Mouse (Mus musculus) gastrocnemius, postnatal 4 days (tissue): ENCODE results near the gene Srrm4. TPM values are rescaled to one million over a fixed set of nuclear protein-coding genes. Genes with fewer than 3 reads are reported as not detected.

ENCODE experiments used
- DNase-seq, 2 experiments: peaks; one replicate each; pipeline ENCODE4 v3.0.0; 2021 to 2022; ENCODE audit warnings: low spot score in 2 of 2, mixed read lengths in 2 of 2
- long read RNA-seq, 2 experiments: library from polyadenylated mRNA; stranded (forward); transcript quantifications; one replicate each; pipeline ENCODE4 v2.0.0; 2021
- total RNA-seq, 2 experiments: library from RNA; stranded (reverse); gene quantifications; 2 replicates each; pipeline ENCODE4 v1.2.3; 2021

The Srrm4 gene
- under 1 TPM; 0.34 to 0.70 TPM for total RNA-seq
- long read RNA-seq, experiment 1: 0 reads
- long read RNA-seq, experiment 2, full-length matches to known transcripts: 1 of 1 reads
- long read RNA-seq, experiment 2, partial matches to known transcripts: 0 of 1 reads
- long read RNA-seq, experiment 2, other reads (novel, unspliced or antisense): 0 of 1 reads

GRCm38 (mm10) chr5:116591346-116592048 is at the start of gene Srrm4:
Srrm4 (minus strand) TSS chr5:116591817.
- DNase-seq: peak; percentile 54 to 62

GRCm38 (mm10) chr5:116592801-116593430 is 1.3 kb upstream of the Srrm4 start:
- no peak for DNase-seq

- no peak for DNase-seq
These were observed 608 bp upstream of the Srrm4 start for GRCm38 (mm10) chr5:116592049-116592800.

GRCm38 (mm10) chr5:116590698-116591097 is 919 bp downstream of the Srrm4 start:
- no peak for DNase-seq

GRCm38 (mm10) chr5:116589631-116590030 is 2.0 kb downstream of the Srrm4 start:
- no peak for DNase-seq

GRCm38 (mm10) chr5:116588836-116589235 is 2.8 kb downstream of the Srrm4 start:
- no peak for DNase-seq

GRCm38 (mm10) chr5:116579533-116579932 is 12.1 kb downstream of the Srrm4 start:
- DNase-seq: no peak

- no peak for DNase-seq
These were observed 14.5 kb downstream of the Srrm4 start for GRCm38 (mm10) chr5:116577082-116577481.

- no peak for DNase-seq
These were observed 18.3 kb downstream of the Srrm4 start for GRCm38 (mm10) chr5:116573307-116573706.

GRCm38 (mm10) chr5:116571936-116572335 is 19.7 kb downstream of the Srrm4 start:
- DNase-seq: no peak

- DNase-seq: no peak
These were observed 20.3 kb downstream of the Srrm4 start for GRCm38 (mm10) chr5:116571232-116571861.

GRCm38 (mm10) chr5:116570566-116570965 is 21.1 kb downstream of the Srrm4 start:
- no peak for DNase-seq

GRCm38 (mm10) chr5:116569629-116570028 is 22.0 kb downstream of the Srrm4 start:
- DNase-seq: no peak

- DNase-seq: no peak
These were observed 23.6 kb downstream of the Srrm4 start for GRCm38 (mm10) chr5:116568050-116568449.

GRCm38 (mm10) chr5:116567298-116567697 is 24.3 kb downstream of the Srrm4 start:
- DNase-seq: no peak

- DNase-seq: no peak
These were observed 25.1 kb downstream of the Srrm4 start for GRCm38 (mm10) chr5:116566385-116567045.

- no peak for DNase-seq
These were observed 26.0 kb downstream of the Srrm4 start for GRCm38 (mm10) chr5:116565573-116565972.

GRCm38 (mm10) chr5:116564391-116564790 is 27.2 kb downstream of the Srrm4 start:
- DNase-seq: no peak

- no peak for DNase-seq
These were observed 27.9 kb downstream of the Srrm4 start for GRCm38 (mm10) chr5:116563713-116564112.

GRCm38 (mm10) chr5:116559091-116559490 is 32.5 kb downstream of the Srrm4 start:
- DNase-seq: no peak

GRCm38 (mm10) chr5:116556614-116557013 is 35.0 kb downstream of the Srrm4 start:
- DNase-seq: no peak
